Mouse (Mus musculus) hindbrain, embryonic 13.5 days (tissue): ENCODE measurements around the gene Pld3. TPM values are rescaled to one million over a fixed set of nuclear protein-coding genes. Genes with fewer than 3 reads are reported as not detected.
A peak's percentile ranks its signal among the peaks of the same experiment; 100 is the strongest.

Source experiments
- ATAC-seq: fragments of 200-750 bp; cut with Nextera tagmentation; 2 replicates; pipeline ENCODE4 v1.8.0; 2017; ENCODE audit warnings: moderate TSS enrichment; ENCODE audit not compliant: low FRiP score
- H3K27ac ChIP-seq: fragments of 300-500 bp; sonication (generic); 2 replicates; pipeline ENCODE4 v1.5.1; 2015; ENCODE audit warnings: inconsistent platforms, mild to moderate bottlenecking, moderate library complexity
- H3K27me3 ChIP-seq: fragments of 300-500 bp; sonication (generic); 2 replicates; pipeline ENCODE4 v1.6.1; 2015; ENCODE audit warnings: mild to moderate bottlenecking, inconsistent platforms
- H3K36me3 ChIP-seq: fragments of 300-500 bp; sonication (generic); 2 replicates; pipeline ENCODE4 v1.6.1; 2015; ENCODE audit warnings: mild to moderate bottlenecking, inconsistent platforms
- H3K4me1 ChIP-seq: fragments of 300-500 bp; sonication (generic); replicated peaks from 2 replicates; pipeline ENCODE4 v1.6.1; 2015; ENCODE audit warnings: inconsistent platforms
- H3K4me2 ChIP-seq: fragments of 300-500 bp; sonication (generic); 2 replicates; pipeline ENCODE4 v1.6.1; 2015; ENCODE audit warnings: inconsistent platforms, mild to moderate bottlenecking, moderate library complexity
- H3K4me3 ChIP-seq: fragments of 300-500 bp; sonication (generic); 2 replicates; pipeline ENCODE4 v1.5.1; 2015; ENCODE audit warnings: mild to moderate bottlenecking, inconsistent platforms
- H3K9ac ChIP-seq: fragments of 300-500 bp; sonication (generic); 2 replicates; pipeline ENCODE4 v1.6.1; 2015; ENCODE audit warnings: mild to moderate bottlenecking, inconsistent platforms
- H3K9me3 ChIP-seq: fragments of 300-500 bp; sonication (generic); 2 replicates; pipeline ENCODE4 v1.6.1; 2016; ENCODE audit warnings: inconsistent platforms
- WGBS: fragments of 180-500 bp; shearing (Covaris S2); methylation state at CpG from one replicate; pipeline ENCODE4 v1.1.7; 2015; 5-methylcytosine and 5-hydroxymethylcytosine counted together
- polyA plus RNA-seq: library from polyadenylated mRNA; unstranded; fragments of >200 nt; fragmentation: Nextera tagmentation; extraction: Ambion mirVana; gene quantifications from 2 replicates; pipeline ENCODE4 v1.2.1, GENCODE M21; 2015

Pld3 gene
- polyA plus RNA-seq, 1 experiment from 2014 or later, result 126 TPM

DNA sequence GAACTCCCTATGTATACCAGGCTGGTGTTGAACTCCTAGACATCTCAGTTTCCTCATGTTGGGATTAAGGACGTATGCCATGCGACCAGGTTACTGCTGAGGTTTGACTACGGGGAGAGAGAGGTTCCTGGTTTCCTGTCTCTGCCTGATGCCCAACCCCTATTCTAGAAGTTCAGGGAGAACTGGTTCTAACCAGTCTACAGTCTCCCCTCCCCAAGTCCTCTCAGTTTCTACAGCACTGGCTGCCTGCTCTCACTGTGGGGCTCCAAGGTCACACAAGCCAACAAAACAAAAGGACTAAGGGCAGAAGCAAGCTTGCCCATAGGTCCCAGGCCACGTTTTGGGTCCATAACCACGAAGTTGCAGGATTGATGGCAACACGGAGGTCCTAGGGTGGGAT lies 3.4 kb downstream of the Pld3 start:
- H3K27ac ChIP-seq, result no peak overlapping the region
- H3K9me3 ChIP-seq, result no peaks in the 10 kb centered on the region
- peaks cover 18% of the 10 kb centered on the region for H3K4me1 ChIP-seq
- no peak overlapping the region for H3K9ac ChIP-seq
- no peak for ATAC-seq
- no peaks in the 10 kb centered on the region for H3K27me3 ChIP-seq
- 79% methylated on average over 6 of the region's 6 CpGs for WGBS
- no peaks in the 10 kb centered on the region for H3K36me3 ChIP-seq
- H3K4me3 ChIP-seq, result no peak overlapping the region
- no peak overlapping the region for H3K4me2 ChIP-seq

DNA sequence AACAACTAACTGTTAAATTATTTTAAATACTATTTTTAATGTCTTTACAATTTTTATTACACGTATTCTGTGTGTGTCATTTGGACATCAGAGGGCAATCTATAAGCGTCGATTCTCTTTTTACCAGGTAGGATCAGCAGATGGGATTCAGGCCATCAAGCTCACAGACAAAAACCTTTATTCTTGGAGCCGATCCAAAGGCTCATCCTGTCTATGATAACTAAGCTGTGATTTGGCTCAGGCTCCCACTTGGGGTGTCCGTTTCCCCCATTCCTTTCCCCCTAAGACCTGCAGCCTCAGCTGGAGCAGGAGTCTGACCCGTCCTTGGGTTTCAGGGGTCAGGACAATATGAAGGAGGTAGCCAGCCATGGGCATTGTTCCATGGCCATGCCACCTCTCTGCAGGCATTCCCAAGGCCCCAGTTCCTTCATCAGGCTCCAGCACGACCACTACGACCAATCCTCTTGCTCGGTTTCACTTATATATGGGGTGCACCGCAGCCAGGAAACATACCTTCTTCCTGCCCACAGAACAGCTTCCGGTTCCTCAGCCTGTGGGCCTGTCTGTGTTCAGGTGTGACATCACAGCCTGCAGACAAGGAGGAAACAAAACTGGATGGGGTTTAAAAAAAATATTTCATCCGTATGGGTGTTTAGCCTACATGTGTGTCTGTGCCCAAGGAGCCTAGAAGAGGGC lies 8.2 kb downstream of the Pld3 start:
- ATAC-seq, result no peak

DNA sequence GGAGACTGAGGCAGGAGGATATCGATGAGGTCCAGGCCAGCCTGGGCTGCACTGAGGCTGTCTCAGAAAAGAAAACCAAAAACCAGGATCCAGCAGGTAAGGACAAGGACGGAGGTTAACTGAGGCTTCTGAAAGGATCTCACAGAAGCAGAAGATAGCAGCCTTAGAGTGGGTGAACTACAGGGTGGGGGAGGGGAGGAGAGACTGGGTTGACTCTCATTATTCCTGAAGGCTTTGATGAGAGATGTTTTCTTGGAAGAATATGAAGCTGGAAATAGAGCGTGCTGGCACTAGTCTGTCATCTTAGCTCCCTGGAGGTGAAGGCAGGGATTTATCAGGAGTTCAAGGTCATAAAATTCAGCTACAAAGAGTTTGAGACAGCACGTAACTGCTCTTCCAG lies 9.2 kb downstream of the Pld3 start:
- Histone ChIP-seq H3K9ac (no peak overlapping the region), H3K9me3 (no peaks in the 10 kb centered on the region), H3K4me1 (peaks cover 16% of the 10 kb centered on the region), H3K27ac (no peak overlapping the region), H3K36me3 (peaks cover 22% of the 10 kb centered on the region), H3K4me2 (no peak overlapping the region), H3K4me3 (no peak overlapping the region), H3K27me3 (no peaks in the 10 kb centered on the region)
- WGBS, result 92% methylated on average over 4 of the region's 4 CpGs
- no peak for ATAC-seq

More for the DNA sequence above, 8.2 kb downstream of the Pld3 start:
- Histone ChIP-seq H3K4me1 (peaks cover 16% of the 10 kb centered on the region), H3K4me3 (no peak overlapping the region), H3K27ac (no peak overlapping the region), H3K9ac (no peak overlapping the region), H3K4me2 (no peak overlapping the region), H3K9me3 (no peaks in the 10 kb centered on the region), H3K27me3 (no peaks in the 10 kb centered on the region), H3K36me3 (peaks cover 13% of the 10 kb centered on the region)
- WGBS, result 89% methylated on average over 12 of the region's 12 CpGs

DNA sequence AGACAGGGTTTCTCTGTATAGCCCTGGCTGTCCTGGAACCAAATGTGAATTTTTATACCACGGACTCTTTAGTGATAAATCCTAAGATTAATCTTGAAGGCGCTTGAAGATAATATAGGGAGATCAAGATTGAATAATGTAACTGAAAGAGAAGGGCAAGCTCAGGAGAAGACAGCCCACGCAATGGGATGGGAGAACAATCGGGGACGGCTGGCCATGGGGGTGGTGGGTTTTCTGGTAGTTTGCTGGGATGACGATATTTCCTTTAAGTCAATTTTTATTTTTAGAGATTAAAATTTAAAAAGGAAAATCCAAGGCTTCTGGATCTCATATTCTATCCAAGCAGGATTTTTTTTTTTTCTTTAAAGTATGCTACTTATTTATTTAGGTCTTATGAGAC lies 10.0 kb downstream of the Pld3 start:
- peak overlapping the region; percentile 77 for H3K4me2 ChIP-seq
- peaks cover 29% of the 10 kb centered on the region for H3K36me3 ChIP-seq
- ATAC-seq, result no peak; the same call in 1 of the 2 replicates
- no peaks in the 10 kb centered on the region for H3K27me3 ChIP-seq
- WGBS, result 55% methylated on average over 6 of the region's 6 CpGs
- peak overlapping the region; percentile 53 for H3K4me3 ChIP-seq
- H3K27ac ChIP-seq, result peak overlapping the region; percentile 55
- no peaks in the 10 kb centered on the region for H3K9me3 ChIP-seq
- H3K9ac ChIP-seq, result peak overlapping the region; percentile 74
- peaks cover 16% of the 10 kb centered on the region for H3K4me1 ChIP-seq

DNA sequence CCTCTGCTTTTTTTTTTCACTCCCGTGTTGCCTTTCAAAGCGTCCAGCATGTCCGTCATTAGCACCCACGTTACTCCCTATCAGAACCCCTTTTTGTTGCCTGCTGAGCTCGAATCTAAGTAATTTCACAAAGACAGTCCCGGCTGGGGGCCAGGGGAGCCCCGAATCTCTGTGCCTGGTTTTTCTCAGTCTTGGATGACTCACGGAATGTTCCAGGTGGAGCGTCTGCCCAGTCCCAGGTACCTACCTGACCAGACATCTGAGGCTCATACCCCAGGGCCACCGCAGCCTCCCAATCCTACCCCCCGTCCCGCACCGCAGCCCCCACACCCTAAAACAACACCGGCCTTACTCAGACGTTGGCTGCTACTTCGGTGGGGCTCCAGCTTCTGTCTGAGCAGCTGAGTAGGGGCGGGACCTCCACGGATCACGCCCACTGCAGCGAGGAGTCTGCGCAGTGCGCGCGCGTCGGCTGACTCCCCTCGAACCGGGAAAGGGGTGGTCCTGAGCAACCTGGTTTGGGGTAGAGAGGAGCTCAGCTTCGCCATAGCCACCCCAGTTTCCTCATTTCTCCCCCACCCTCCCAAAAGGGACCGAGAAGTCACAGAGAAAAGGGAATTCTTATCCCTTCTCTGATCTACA lies 10.5 kb downstream of the Pld3 start:
- Histone ChIP-seq H3K36me3 (peaks cover 35% of the 10 kb centered on the region), H3K27ac (peak overlapping the region; percentile 55)
- WGBS, result 4% methylated on average over 30 of the region's 30 CpGs

DNA sequence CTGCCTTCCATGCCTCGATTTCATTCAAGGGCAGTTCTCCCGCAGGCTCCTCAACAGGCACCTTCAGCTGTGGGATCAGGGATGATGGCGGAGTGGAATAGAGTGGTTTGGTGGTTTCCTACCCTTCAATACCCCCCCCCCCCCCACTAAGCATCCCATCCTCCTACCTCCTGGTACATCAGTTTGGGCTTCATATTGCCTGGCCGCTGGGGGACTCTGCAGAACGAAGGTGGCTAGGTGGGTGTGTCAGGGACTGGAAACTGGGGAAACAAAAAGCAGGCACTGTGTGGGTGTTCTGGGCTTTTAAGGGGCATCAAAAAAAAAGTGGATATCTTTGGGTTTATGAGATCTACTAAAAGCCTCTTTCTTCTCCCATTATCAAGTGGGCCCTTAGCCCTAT lies 11.1 kb downstream of the Pld3 start:
- Histone ChIP-seq H3K27me3 (no peaks in the 10 kb centered on the region), H3K4me2 (peak overlapping the region; percentile 77), H3K4me1 (peaks cover 16% of the 10 kb centered on the region), H3K4me3 (peak overlapping the region; percentile 53), H3K9ac (peak overlapping the region; percentile 74), H3K36me3 (peaks cover 41% of the 10 kb centered on the region), H3K9me3 (no peaks in the 10 kb centered on the region), H3K27ac (no peak overlapping the region)
- 68% methylated on average over 5 of the region's 5 CpGs for WGBS
- no peak for ATAC-seq

More for the DNA sequence above, 10.5 kb downstream of the Pld3 start:
- Histone ChIP-seq H3K27me3 (no peaks in the 10 kb centered on the region), H3K4me3 (peak overlapping the region; percentile 53), H3K9ac (peak overlapping the region; percentile 74), H3K9me3 (no peaks in the 10 kb centered on the region), H3K4me1 (peaks cover 16% of the 10 kb centered on the region), H3K4me2 (peak overlapping the region; percentile 77)
- ATAC-seq, result peak; percentile 93

DNA sequence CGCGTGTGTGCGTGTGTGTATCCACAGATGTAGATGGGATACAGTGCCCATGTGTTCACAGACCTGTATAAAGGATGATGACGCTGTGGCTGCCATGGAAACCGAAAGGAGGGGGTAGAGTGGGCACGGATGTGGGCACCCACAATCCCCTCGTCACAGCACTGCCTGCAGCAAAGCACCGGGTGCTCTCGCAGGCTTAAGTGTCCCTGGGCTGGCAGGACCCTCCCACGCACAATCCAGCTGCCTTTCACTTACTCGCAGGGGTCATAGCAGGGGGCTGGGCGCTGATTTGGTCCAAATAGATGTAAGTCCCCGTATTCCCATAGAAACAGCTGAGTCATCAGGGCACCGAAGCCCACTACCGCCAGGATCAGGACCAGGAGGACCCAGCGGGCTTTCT lies 11.6 kb downstream of the Pld3 start:
- ATAC-seq, result peak; percentile 34
- peak overlapping the region; percentile 53 for H3K4me3 ChIP-seq

GRCm38 (mm10) chr7:27540935-27541334 lies 12.1 kb downstream of the Pld3 start:
- Histone ChIP-seq H3K9me3 (no peaks in the 10 kb centered on the region), H3K4me3 (no peak overlapping the region), H3K27ac (no peak overlapping the region), H3K36me3 (peaks cover 51% of the 10 kb centered on the region), H3K4me1 (peaks cover 16% of the 10 kb centered on the region), H3K27me3 (no peaks in the 10 kb centered on the region), H3K4me2 (no peak overlapping the region), H3K9ac (peak overlapping the region; percentile 74; the same call in 1 of the 2 replicates)
- ATAC-seq, result no peak
- 85% methylated on average over 6 of the region's 6 CpGs for WGBS

More for the DNA sequence above, 11.6 kb downstream of the Pld3 start:
- peak overlapping the region; percentile 77 for H3K4me2 ChIP-seq
- peaks cover 46% of the 10 kb centered on the region for H3K36me3 ChIP-seq
- WGBS, result 67% methylated on average over 16 of the region's 16 CpGs
- H3K4me1 ChIP-seq, result peaks cover 16% of the 10 kb centered on the region
- H3K9ac ChIP-seq, result peak overlapping the region; percentile 74
- no peaks in the 10 kb centered on the region for H3K27me3 ChIP-seq
- no peaks in the 10 kb centered on the region for H3K9me3 ChIP-seq
- H3K27ac ChIP-seq, result no peak overlapping the region

DNA sequence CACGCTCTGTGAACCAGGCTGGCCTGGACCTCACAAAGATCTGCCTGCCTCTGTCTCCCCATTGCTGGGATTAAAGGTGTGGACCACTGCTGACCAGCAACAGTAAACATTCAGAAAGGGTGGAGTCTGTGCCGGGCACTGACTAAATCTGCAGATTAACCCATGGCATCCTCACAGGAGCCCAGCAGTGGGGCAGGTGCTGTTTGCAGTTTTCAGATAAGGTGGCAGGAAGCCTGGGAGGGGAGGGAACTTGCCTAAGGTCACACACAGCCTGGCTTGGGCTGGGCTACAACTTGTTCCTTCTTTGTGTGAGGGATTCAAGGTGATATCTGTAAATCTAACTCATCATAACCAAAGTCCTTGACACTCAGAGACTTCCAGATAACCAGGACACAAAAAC lies 12.5 kb downstream of the Pld3 start:
- H3K4me2 ChIP-seq, result no peak overlapping the region
- WGBS, result 87% methylated on average over 2 of the region's 2 CpGs
- H3K36me3 ChIP-seq, result peaks cover 55% of the 10 kb centered on the region
- H3K9ac ChIP-seq, result no peak overlapping the region; the same call in 1 of the 2 replicates
- no peaks in the 10 kb centered on the region for H3K27me3 ChIP-seq
- no peak overlapping the region for H3K4me3 ChIP-seq
- H3K9me3 ChIP-seq, result no peaks in the 10 kb centered on the region
- H3K4me1 ChIP-seq, result peaks cover 16% of the 10 kb centered on the region
- no peak for ATAC-seq
- no peak overlapping the region for H3K27ac ChIP-seq

DNA sequence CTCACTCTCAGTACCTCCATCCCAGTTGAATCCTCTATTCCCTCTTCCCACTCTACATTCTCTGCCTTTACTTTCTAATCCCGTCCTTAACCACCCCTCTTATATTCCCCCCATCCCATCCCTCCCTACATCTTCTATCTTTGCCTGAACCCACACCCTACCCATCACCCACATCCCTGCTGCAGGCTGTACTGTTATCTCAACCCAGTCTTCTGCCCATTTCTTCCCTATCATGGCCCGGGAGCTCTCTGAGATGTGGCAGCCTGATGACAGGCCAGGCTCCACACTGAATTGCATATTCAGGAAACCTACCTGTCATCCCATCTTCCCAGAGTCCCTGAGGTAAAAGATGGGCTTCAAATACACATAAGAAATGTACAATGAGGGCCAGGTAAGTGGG lies 14.2 kb downstream of the Pld3 start:
- Histone ChIP-seq H3K9ac (no peak overlapping the region), H3K27ac (no peak overlapping the region), H3K4me2 (no peak overlapping the region), H3K9me3 (no peaks in the 10 kb centered on the region), H3K4me3 (no peak overlapping the region), H3K4me1 (peaks cover 16% of the 10 kb centered on the region), H3K27me3 (no peaks in the 10 kb centered on the region), H3K36me3 (peaks cover 69% of the 10 kb centered on the region)
- 88% methylated on average over 2 of the region's 2 CpGs for WGBS
- no peak for ATAC-seq

GRCm38 (mm10) chr7:27537998-27538397 lies 15.0 kb downstream of the Pld3 start:
- no peak overlapping the region for H3K27ac ChIP-seq
- H3K9ac ChIP-seq, result no peak overlapping the region
- no peak overlapping the region for H3K4me3 ChIP-seq
- no peaks in the 10 kb centered on the region for H3K27me3 ChIP-seq
- 92% methylated on average over 8 of the region's 8 CpGs for WGBS
- H3K36me3 ChIP-seq, result peaks cover 77% of the 10 kb centered on the region
- H3K4me1 ChIP-seq, result peaks cover 16% of the 10 kb centered on the region
- H3K9me3 ChIP-seq, result no peaks in the 10 kb centered on the region
- no peak overlapping the region for H3K4me2 ChIP-seq
- no peak for ATAC-seq

DNA sequence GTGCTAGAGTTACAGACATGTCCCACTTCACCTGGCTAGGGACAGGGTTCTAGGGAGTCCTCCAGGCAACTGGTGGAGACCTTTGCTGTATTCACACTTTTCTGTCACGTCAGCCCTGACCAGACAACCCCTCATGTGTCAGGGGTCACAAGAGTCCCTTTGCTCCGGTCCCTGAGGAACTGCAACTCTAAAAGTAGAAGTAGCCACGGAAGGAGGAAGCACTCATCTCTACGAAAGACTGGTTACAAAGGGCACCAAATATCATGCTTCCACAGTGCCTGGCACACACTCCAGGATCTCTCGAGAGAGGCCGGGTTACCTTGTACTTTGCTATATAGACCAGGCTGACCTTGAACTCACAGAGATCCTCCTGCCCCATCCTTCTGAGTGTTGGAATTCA lies 16.4 kb downstream of the Pld3 start:
- Histone ChIP-seq H3K27ac (no peak overlapping the region), H3K9me3 (no peaks in the 10 kb centered on the region), H3K4me2 (no peak overlapping the region), H3K4me1 (peaks cover 9% of the 10 kb centered on the region), H3K27me3 (no peaks in the 10 kb centered on the region), H3K4me3 (no peak overlapping the region), H3K36me3 (peaks cover 90% of the 10 kb centered on the region), H3K9ac (no peak overlapping the region)
- WGBS, result 95% methylated on average over 6 of the region's 6 CpGs
- ATAC-seq, result no peak

DNA sequence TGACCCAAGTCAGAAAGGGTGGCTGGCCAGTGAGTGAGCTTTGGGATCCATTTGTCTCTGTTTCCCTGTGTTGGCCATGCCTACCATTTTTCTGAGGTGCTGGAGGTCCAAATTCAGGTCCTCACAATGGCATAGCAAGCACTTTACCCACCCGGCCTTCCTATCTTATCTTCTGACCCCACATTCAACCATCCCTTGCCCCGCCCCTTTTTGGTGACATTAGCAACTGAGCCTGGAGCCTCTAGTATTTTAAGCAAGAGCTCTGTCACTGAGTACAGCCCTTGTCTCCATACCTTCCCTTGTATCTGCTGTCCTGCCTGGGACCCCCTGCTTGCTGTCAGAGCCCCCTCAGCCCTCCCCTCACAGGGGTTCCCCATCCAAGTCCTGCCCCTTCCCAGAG lies 17.6 kb downstream of the Pld3 start:
- peaks cover 95% of the 10 kb centered on the region for H3K36me3 ChIP-seq
- no peak for ATAC-seq
- H3K4me2 ChIP-seq, result no peak overlapping the region
- H3K9me3 ChIP-seq, result no peaks in the 10 kb centered on the region
- H3K27ac ChIP-seq, result no peak overlapping the region
- no peaks in the 10 kb centered on the region for H3K4me1 ChIP-seq
- no peak overlapping the region for H3K4me3 ChIP-seq
- H3K27me3 ChIP-seq, result no peaks in the 10 kb centered on the region
- no peak overlapping the region for H3K9ac ChIP-seq
- WGBS, result 96% methylated on average over 2 of the region's 2 CpGs
